Mouse (Mus musculus) cortical plate, adult 2 months (tissue): ENCODE results near the gene Nr2f6. TPM values are rescaled to one million over a fixed set of nuclear protein-coding genes. Genes with fewer than 3 reads are reported as not detected.

Source experiments
- H3K27ac ChIP-seq: fragments of 200-500 bp; 2 replicates; pipeline ENCODE4 v1.5.1; 2012; ENCODE audit warnings: low read length, control low read depth, inconsistent platforms; ENCODE audit not compliant: insufficient read depth
- H3K4me1 ChIP-seq: fragments of 200-500 bp; 2 replicates; pipeline ENCODE4 v1.6.1; 2011; ENCODE audit warnings: low read length; ENCODE audit not compliant: control insufficient read depth, insufficient read depth
- H3K4me3 ChIP-seq: fragments of 200-500 bp; 2 replicates; pipeline ENCODE4 v1.5.1; 2011; ENCODE audit warnings: mild to moderate bottlenecking, low read length, control low read depth; ENCODE audit not compliant: insufficient read depth
- CTCF ChIP-seq: fragments of 200-500 bp; IDR thresholded peaks from 2 replicates; pipeline ENCODE4 v1.5.1; 2011; ENCODE audit warnings: mild to moderate bottlenecking, control low read depth, low read length; ENCODE audit not compliant: insufficient read depth; ENCODE audit errors: extremely low read depth
- POLR2A ChIP-seq: fragments of 200-500 bp; IDR thresholded peaks from 2 replicates; pipeline ENCODE4 v1.6.1; 2011; ENCODE audit warnings: mild to moderate bottlenecking, low read length, control low read depth; ENCODE audit not compliant: insufficient read depth; ENCODE audit errors: extremely low read depth
- polyA plus RNA-seq: library from polyadenylated mRNA; depleted of rRNA; stranded (reverse); fragments of >200 nt; gene quantifications from 2 replicates; pipeline ENCODE4 v1.2.3, GENCODE M21; 2012; rRNA removed

Gene Nr2f6
- polyA plus RNA-seq, result 38.9 and 40.8 TPM in 2 replicates

GRCm38 (mm10) chr8:71381421-71381970 lies at the start of gene Nr2f6:
TSS of gene Nr2f6 (minus strand) at chr8:71381960.
- H3K27ac ChIP-seq, result peak within 1 kb of the TSS; percentile 92
- peak within 1 kb of the TSS; percentile 76 for H3K4me3 ChIP-seq
- no peaks in the 10 kb centered on the region for H3K4me1 ChIP-seq
- TF ChIP-seq POLR2A (no peak), CTCF (no peak)

- Histone ChIP-seq H3K4me3 (no peak overlapping the region), H3K4me1 (no peaks in the 10 kb centered on the region), H3K27ac (no peak overlapping the region)
- no peak for TF ChIP-seq CTCF
- no peak for TF ChIP-seq POLR2A
Measured at GRCm38 (mm10) chr8:71422121-71422520, 40.4 kb upstream of the Nr2f6 start.

GRCm38 (mm10) chr8:71411535-71412273 lies 29.9 kb upstream of the Nr2f6 start:
- no peak overlapping the region for H3K4me3 ChIP-seq
- no peak overlapping the region for H3K27ac ChIP-seq
- no peaks in the 10 kb centered on the region for H3K4me1 ChIP-seq
- TF ChIP-seq POLR2A (no peak), CTCF (no peak)

- TF ChIP-seq CTCF, result no peak
- TF ChIP-seq POLR2A, result no peak
- Histone ChIP-seq H3K4me1 (0 out of 2 replicates have a peak, but pooled peaks cover 1% of the 10 kb centered on the region), H3K27ac (no peak overlapping the region), H3K4me3 (no peak overlapping the region)
Measured at GRCm38 (mm10) chr8:71408231-71408630, 26.5 kb upstream of the Nr2f6 start.

- no peak overlapping the region for H3K27ac ChIP-seq
- TF ChIP-seq CTCF, result no peak
- TF ChIP-seq POLR2A, result no peak
Measured at GRCm38 (mm10) chr8:71407441-71407840, 25.7 kb upstream of the Nr2f6 start.

GRCm38 (mm10) chr8:71406099-71407015 lies 24.6 kb upstream of the Nr2f6 start:
- H3K27ac ChIP-seq, result no peak overlapping the region
- TF ChIP-seq POLR2A, result no peak
- peak; percentile 30; the same call in 1 of the 2 replicates for TF ChIP-seq CTCF
- H3K4me1 ChIP-seq, result 0 out of 2 replicates have a peak, but pooled peaks cover 1% of the 10 kb centered on the region
- H3K4me3 ChIP-seq, result peak overlapping the region; percentile 37; the same call in 1 of the 2 replicates

More at GRCm38 (mm10) chr8:71407441-71407840, 25.7 kb upstream of the Nr2f6 start:
- H3K4me3 ChIP-seq, result no peak overlapping the region
- 0 out of 2 replicates have a peak, but pooled peaks cover 1% of the 10 kb centered on the region for H3K4me1 ChIP-seq

- Histone ChIP-seq H3K4me3 (peak within 1 kb of the TSS; percentile 37), H3K27ac (no peak within 1 kb of the TSS), H3K4me1 (0 out of 2 replicates have a peak, but pooled peaks cover 1% of the 10 kb centered on the region)
- peak; percentile 36 for TF ChIP-seq CTCF
- TF ChIP-seq POLR2A, result peak; percentile 84
Measured at GRCm38 (mm10) chr8:71405401-71406098, 23.8 kb upstream of the Nr2f6 start, which contains the start of gene Ankle1. TSS of gene Ankle1 (plus strand) at chr8:71406010.

- Histone ChIP-seq H3K27ac (no peak overlapping the region), H3K4me1 (0 out of 2 replicates have a peak, but pooled peaks cover 1% of the 10 kb centered on the region), H3K4me3 (no peak overlapping the region; the same call in 1 of the 2 replicates)
- no peak for TF ChIP-seq CTCF
- TF ChIP-seq POLR2A, result no peak
Measured at GRCm38 (mm10) chr8:71404951-71405351, 23.2 kb upstream of the Nr2f6 start.

GRCm38 (mm10) chr8:71404011-71404410 lies 22.3 kb upstream of the Nr2f6 start:
- Histone ChIP-seq H3K4me1 (0 out of 2 replicates have a peak, but pooled peaks cover 1% of the 10 kb centered on the region), H3K27ac (no peak overlapping the region), H3K4me3 (no peak overlapping the region)
- no peak for TF ChIP-seq POLR2A
- TF ChIP-seq CTCF, result no peak
